Mouse (Mus musculus): ENCODE measurements around the gene Tm4sf20. TPM values are rescaled to one million over a fixed set of nuclear protein-coding genes. Genes with fewer than 3 reads are reported as not detected.

The Tm4sf20 gene
- total and polyA plus RNA-seq, 3 experiments, result not detected

DNA sequence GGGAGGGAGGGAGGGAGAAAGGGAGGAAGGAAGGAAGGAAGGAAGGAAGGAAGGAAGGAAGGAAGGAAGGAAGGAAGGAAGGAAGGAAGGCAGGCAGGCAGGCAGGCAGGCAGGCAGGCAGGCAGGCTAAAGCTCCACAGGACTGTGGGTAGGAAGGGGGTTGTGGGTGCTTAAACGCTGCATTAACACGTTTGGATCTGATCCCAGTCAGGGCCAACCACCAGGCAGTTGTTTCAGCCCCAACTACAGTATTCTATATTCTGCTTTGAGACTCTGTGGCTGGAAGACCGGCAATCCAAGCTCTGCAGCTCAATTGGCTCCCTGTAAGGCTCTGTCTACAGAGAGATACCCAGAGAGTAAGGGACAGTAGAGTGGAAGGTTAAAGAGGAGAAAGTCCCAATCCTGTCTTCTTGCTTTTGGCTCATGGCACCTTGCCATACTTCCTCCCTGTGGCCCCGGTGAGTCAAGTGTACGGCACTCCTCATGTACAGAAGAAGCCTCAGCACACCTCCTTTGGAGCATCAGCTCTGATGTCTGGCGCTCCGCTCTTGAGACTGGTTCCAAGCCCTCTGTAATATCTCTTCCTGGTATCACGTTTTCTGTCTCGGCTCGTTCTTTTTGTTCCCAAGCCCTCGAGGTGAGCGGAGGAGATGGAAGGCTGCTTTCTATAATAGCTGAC, 33.0 kb upstream of the Tm4sf20 start:
- H3K27ac ChIP-seq (ENCODE audit: insufficient read depth, low read depth), result no peak overlapping the region
- no peaks in the 10 kb centered on the region for H3K79me2 ChIP-seq (replicated peaks; ENCODE audit: control insufficient read depth, extremely low read depth, insufficient read depth, poor library complexity, severe bottlenecking)
- H3K27me3 ChIP-seq (replicated peaks), result no peaks in the 10 kb centered on the region
- in situ Hi-C loops (cut with MboI; ENCODE audit: low pct_ligation_motif_present, low pct_unique_long_range_greater_than_20kb, low sequenced_read_pairs) (loop anchor here (5.0 kb wide), 2 partner anchors 41 to 186 kb away; no protein-coding TSS in a partner anchor), dilution Hi-C loops (cut with MboI; ENCODE audit: extremely low pct_ligation_motif_present, extremely low pct_unique_long_range_greater_than_20kb, low sequenced_read_pairs) (no loop called here)
- H3K4me3 ChIP-seq (replicated peaks in 1 of 3; ENCODE audit: low read depth in 2 of 3, low read length in 2 of 3, poor library complexity in 1 of 3), result no peak overlapping the region
- H3K4me1 ChIP-seq (ENCODE audit: control insufficient read depth in 1 of 2, insufficient read depth in 2 of 2), result no peaks in the 10 kb centered on the region
- no peak for DNase-seq (ENCODE audit: extremely low read depth)
- no peak for TF ChIP-seq ZNF384 (IDR thresholded peaks at IDR 0.05; ENCODE audit: low read depth, low read length)
- TF ChIP-seq USF2 (conservative IDR thresholded peaks at IDR 0.05; ENCODE audit: low read depth, low read length), result no peak
- TF ChIP-seq PAX5 (IDR thresholded peaks at IDR 0.05; ENCODE audit: low read length), result no peak
- no peak for TF ChIP-seq JUN (IDR thresholded peaks at IDR 0.05; ENCODE audit: insufficient read depth, low read depth, low read length)
- TF ChIP-seq SIN3A (IDR thresholded peaks at IDR 0.05; ENCODE audit: low read length), result no peak
- TF ChIP-seq MAX (IDR thresholded peaks at IDR 0.05; ENCODE audit: low read length), result no peak
- no peak for TF ChIP-seq POLR2AphosphoS2 (IDR thresholded peaks at IDR 0.05; ENCODE audit: low read depth, low read length)
- no peak for TF ChIP-seq TBP (conservative IDR thresholded peaks at IDR 0.05; ENCODE audit: low read depth, low read length)
- no peak for TF ChIP-seq CHD1 (IDR thresholded peaks at IDR 0.05; ENCODE audit: low read depth, low read length)
- no peak for TF ChIP-seq ZKSCAN1 (IDR thresholded peaks at IDR 0.05; ENCODE audit: borderline replicate concordance, low read depth, low read length)
- TF ChIP-seq NRF1 (IDR thresholded peaks at IDR 0.05; ENCODE audit: low read depth, low read length), result no peak
- no peaks in the 10 kb centered on the region for H3K9me3 ChIP-seq (replicated peaks; ENCODE audit: low read length)
- no peaks in the 10 kb centered on the region for H3K36me3 ChIP-seq (replicated peaks in 1 of 2; ENCODE audit: control insufficient read depth in 1 of 2, insufficient read depth in 1 of 2, low read length in 1 of 2)
- H3K9ac ChIP-seq (ENCODE audit: insufficient read depth, low read depth), result no peak overlapping the region
- no peak overlapping the region for H3K4me2 ChIP-seq (ENCODE audit: insufficient read depth, low read depth, poor library complexity, severe bottlenecking)

- no peak overlapping the region for H3K4me3 ChIP-seq (replicated peaks in 1 of 3; ENCODE audit: low read depth in 2 of 3, low read length in 2 of 3, poor library complexity in 1 of 3)
- no peak overlapping the region for H3K4me2 ChIP-seq (ENCODE audit: insufficient read depth, low read depth, poor library complexity, severe bottlenecking)
- peaks cover 0 to 9% of the 10 kb centered on the region in 2 experiments; a peak in 2 of 4 replicates for H3K4me1 ChIP-seq (ENCODE audit: control insufficient read depth in 1 of 2, insufficient read depth in 2 of 2)
- no peaks in the 10 kb centered on the region for H3K36me3 ChIP-seq (replicated peaks in 1 of 2; ENCODE audit: control insufficient read depth in 1 of 2, insufficient read depth in 1 of 2, low read length in 1 of 2)
- no peaks in the 10 kb centered on the region for H3K9me3 ChIP-seq (replicated peaks; ENCODE audit: low read length)
- dilution Hi-C loops (cut with MboI; ENCODE audit: extremely low pct_ligation_motif_present, extremely low pct_unique_long_range_greater_than_20kb, low sequenced_read_pairs), result no loop called here
- H3K79me2 ChIP-seq (replicated peaks; ENCODE audit: control insufficient read depth, extremely low read depth, insufficient read depth, poor library complexity, severe bottlenecking), result no peaks in the 10 kb centered on the region
- no peak overlapping the region for H3K27ac ChIP-seq (ENCODE audit: insufficient read depth, low read depth)
- in situ Hi-C loops (cut with MboI; ENCODE audit: low pct_ligation_motif_present, low pct_unique_long_range_greater_than_20kb, low sequenced_read_pairs), result loop anchor here (25.0 kb wide), 1 partner anchor 388 kb away; no protein-coding TSS in a partner anchor
- H3K27me3 ChIP-seq (replicated peaks), result no peaks in the 10 kb centered on the region
- DNase-seq (ENCODE audit: extremely low read depth), result no peak
- no peak overlapping the region for H3K9ac ChIP-seq (ENCODE audit: insufficient read depth, low read depth)
- TF ChIP-seq RCOR1 (conservative IDR thresholded peaks at IDR 0.05; ENCODE audit: low read depth, low read length) (no peak), CTCF (conservative IDR thresholded peaks at IDR 0.05 in 1 of 2, IDR thresholded peaks at IDR 0.05 in 1 of 2; ENCODE audit: low read depth in 2 of 2, low read length in 2 of 2) (no peak), RAD21 (IDR thresholded peaks at IDR 0.05; ENCODE audit: low read depth, low read length) (no peak)
These were observed 30.7 kb upstream of the Tm4sf20 start for GRCm38 (mm10) chr1:82798922-82799321.
